Mouse (Mus musculus): ENCODE results near the gene Chmp6. TPM values are rescaled to one million over a fixed set of nuclear protein-coding genes. Genes with fewer than 3 reads are reported as not detected.

Chmp6 gene
- polyA plus RNA-seq, 1 experiment: 87.3 TPM

- WGBS: 93% methylated on average over 6 of the region's 6 CpGs
- DNase-seq (ENCODE audit: low read depth, low spot score): no peak
Observed at GRCm38 (mm10) chr11:119951326-119951725, 38.1 kb downstream of the Chmp6 start.

DNA sequence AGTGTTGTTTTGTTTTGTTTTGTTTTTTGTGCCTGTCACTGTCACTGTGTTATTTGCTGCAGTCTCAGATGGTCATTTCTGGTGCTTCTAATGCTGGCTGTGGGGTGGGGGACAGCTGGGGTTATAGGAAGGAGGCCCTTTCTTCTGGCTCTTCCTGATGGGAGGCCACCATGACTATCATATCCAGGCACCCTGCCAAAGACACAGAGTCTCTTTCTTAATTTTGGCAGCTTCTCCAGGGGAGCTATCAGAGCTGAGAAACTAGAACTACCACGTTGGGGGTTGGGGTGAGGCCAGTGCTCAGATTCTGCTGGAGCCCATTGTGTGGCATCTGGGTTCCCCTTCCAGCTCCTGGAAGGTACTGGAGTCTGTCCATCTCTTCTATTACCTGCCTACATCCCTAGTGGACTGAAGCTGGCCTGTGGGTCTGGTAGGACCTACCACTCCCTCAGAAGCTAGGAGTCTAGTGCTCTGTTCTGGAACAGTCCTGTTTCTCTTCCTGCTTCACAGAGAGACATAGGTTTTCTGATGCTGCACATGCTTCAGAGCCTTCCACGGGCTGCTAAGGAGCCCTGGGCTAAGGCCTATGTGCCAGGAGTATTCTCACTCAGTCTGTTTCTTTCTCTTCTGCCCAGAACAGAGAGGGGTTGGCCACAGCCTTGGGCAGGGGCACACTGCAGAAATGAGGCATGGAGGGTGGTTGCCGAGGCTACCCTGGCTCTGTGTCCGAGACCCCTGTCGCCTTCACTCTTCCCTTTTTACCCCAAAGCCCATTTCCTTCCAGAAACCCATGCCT is 39.4 kb downstream of the Chmp6 start:
- 61% methylated on average over 5 of the region's 5 CpGs for WGBS
- DNase-seq (ENCODE audit: low read depth, low spot score): no peak

DNA sequence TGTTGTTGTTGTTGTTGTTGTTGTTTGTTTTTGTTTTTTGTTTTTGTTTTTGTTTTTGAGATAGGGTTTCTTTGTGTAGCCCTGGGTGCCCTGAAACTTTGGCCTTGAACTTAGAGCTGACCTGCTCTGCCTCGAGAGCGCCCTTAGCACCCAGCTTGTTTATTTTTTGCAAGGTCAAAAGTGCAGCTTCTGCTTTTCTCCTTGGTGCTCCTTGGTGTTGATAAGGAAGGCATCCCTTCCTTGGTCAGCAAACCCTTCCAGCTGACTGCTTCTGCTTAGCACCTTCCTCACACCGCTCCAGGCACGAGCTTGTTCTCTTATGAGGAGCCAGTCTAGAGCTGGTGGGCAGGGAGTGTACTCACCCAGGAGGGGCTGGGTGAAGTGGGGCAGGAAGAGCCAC is 41.0 kb downstream of the Chmp6 start:
- DNase-seq (ENCODE audit: low read depth, low spot score): no peak
- 43% methylated on average over 4 of the region's 4 CpGs for WGBS

- 29% methylated on average over 2 of the region's 2 CpGs for WGBS
- no peak for DNase-seq (ENCODE audit: low read depth, low spot score)
Observed at GRCm38 (mm10) chr11:119954749-119955337, 41.6 kb downstream of the Chmp6 start.

DNA sequence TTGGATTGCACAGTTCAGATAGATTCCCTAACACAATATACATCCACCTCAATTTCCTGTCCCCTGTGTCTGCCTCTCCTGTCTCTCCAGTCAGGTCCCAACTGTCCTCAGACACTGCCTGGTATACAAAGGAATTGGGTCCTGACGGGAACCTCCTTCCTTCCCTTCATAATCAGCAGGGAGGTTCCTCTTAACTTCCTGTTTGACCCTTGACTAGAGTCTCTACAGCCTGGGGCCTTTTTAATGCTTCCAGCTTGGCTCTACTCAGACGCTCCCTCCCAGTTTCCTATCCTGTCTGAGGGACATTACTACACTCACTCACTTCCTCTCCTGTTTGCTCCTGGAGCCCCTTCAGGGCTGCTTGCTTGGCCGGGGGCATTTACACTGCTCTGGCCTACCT is 42.2 kb downstream of the Chmp6 start:
- DNase-seq (ENCODE audit: low read depth, low spot score): no peak
- 24% methylated on average over 3 of the region's 3 CpGs for WGBS

GRCm38 (mm10) chr11:119956590-119956989 is 43.3 kb downstream of the Chmp6 start:
- 79% methylated on average over 13 of the region's 13 CpGs for WGBS
- no peak for DNase-seq (ENCODE audit: low read depth, low spot score)

- 84% methylated on average over 7 of the region's 7 CpGs for WGBS
- no peak for DNase-seq (ENCODE audit: low read depth, low spot score)
Observed at GRCm38 (mm10) chr11:119958856-119959255, 45.6 kb downstream of the Chmp6 start.

DNA sequence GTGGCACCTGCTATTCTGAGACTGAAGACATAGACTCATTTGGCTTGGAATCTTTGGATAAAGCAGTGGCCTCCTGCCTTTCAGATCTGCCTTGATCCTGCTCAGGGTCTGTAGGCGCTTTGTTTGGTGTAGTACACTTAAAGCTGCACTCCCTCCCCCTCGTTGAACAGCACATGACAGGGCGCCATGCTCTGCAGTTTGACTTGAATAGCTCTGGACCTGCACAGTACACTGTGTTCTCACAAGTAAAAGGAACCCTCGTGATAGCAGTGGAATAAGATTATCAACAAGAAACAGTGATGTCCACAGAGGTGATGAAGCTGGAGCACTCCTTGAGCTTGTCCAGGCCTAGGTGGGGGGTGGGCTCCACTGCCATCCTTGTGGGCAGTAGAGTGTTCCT is 46.5 kb downstream of the Chmp6 start:
- DNase-seq (ENCODE audit: low read depth, low spot score): no peak
- 84% methylated on average over 4 of the region's 4 CpGs for WGBS

DNA sequence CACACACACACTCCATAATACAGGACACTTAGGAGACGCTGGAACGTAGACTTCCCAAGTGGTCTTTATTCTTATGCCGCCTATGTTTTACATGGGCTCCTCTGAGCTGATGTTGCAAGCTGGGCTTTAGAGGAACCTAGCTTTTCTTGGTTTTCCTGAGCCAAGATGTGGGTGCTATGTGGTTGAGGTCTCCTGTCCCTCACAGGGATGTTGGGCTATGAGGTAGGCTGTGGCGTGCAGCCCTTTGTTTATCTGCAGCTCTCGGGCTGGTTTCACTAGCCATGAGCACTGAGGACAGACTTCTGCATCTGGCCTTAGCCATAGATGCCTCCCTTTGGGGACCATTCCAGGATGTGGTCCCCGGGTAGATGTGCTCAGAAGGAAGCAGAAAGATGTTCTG is 47.4 kb downstream of the Chmp6 start:
- DNase-seq (ENCODE audit: low read depth, low spot score): no peak

DNA sequence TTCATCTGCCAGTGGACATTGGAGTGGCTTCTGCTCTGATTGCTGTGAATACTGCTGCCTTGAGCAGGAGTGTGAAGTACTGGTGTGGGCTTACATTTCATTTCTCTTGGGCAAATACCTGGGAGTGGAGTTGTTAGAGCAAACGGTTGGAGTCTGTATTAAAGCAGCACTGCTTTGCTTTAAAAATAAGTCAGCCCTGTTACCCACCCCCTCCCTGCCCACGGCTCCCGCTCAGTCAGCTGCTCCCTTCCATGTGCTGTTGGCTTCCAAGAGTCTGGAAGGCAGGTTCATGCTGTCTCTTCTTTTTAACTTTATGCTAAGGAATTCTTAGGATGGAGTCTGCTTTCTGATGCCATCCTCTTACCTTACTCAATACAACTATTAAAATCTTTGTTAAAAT is 48.3 kb downstream of the Chmp6 start:
- WGBS: 83% methylated on average over 3 of the region's 3 CpGs
- no peak for DNase-seq (ENCODE audit: low read depth, low spot score)

More for the DNA sequence above, 47.4 kb downstream of the Chmp6 start:
- 82% methylated on average over 6 of the region's 6 CpGs for WGBS

DNA sequence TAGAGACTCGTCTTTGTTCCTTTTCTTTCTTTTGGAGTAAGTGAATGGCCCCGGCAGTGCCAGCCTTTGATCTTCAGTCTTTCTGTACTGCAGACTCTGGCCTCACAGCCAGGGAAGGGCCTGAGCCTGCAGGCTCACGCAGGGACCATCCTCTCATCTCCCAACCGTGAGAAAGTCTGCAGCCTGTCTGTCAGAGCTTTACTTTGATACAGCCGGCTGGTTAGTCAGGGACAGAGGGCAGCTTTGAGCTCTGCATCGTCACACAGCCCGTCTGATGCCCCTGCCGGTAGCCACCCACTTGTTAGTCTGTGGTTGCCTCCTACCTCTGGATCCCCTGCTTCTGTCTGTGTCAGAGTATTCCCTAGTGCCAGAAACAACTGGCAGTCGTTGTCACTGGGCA is 51.8 kb downstream of the Chmp6 start:
- DNase-seq (ENCODE audit: low read depth, low spot score): no peak
- 68% methylated on average over 9 of the region's 9 CpGs for WGBS

DNA sequence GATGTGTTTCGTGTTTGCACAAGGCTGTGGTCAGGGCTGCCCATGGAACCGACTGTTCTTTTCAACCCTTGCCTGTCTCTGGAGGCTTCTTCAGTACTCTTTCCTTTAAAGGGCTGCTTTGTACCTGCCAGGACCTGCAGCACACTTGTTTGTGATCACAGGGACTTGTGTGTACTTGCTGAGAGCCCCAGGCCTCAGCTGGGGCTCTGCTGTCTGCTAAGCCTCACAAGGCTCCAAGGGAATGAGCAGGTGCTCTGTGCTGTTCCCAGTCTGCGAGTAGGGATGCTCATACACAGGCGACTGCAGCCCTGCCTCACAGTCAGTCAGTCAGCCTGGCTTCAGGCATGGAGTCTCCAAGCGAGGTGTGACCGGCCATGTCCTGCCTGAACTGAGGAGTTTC is 53.1 kb downstream of the Chmp6 start:
- WGBS: 89% methylated on average over 6 of the region's 6 CpGs
- DNase-seq (ENCODE audit: low read depth, low spot score): no peak

- DNase-seq (ENCODE audit: low read depth, low spot score): no peak
- WGBS: 92% methylated on average over 8 of the region's 8 CpGs
Observed at GRCm38 (mm10) chr11:119967401-119967800, 54.2 kb downstream of the Chmp6 start.

GRCm38 (mm10) chr11:119967892-119968291 is 54.7 kb downstream of the Chmp6 start:
- WGBS: 91% methylated on average over 2 of the region's 2 CpGs
- DNase-seq (ENCODE audit: low read depth, low spot score): no peak

Other genes with a start within 250 kb of the Chmp6 start
- gene Baiap2, start 29.3 kb downstream of the Chmp6 start, polyA plus RNA-seq (2012; rRNA removed): 8.8 and 10.9 TPM in 2 replicates
- gene Aatk, start 133.7 kb downstream of the Chmp6 start, polyA plus RNA-seq (2012; rRNA removed): 4.1 and 5.3 TPM in 2 replicates
- gene Cep131, start 173.4 kb downstream of the Chmp6 start, polyA plus RNA-seq (2012; rRNA removed): 4.0 and 4.6 TPM in 2 replicates
- gene Tepsin, start 185.3 kb downstream of the Chmp6 start, polyA plus RNA-seq (2012; rRNA removed): 51.1 and 76.8 TPM in 2 replicates
- gene Ndufaf8, start 185.5 kb downstream of the Chmp6 start, polyA plus RNA-seq (2012; rRNA removed): 53.1 and 56.0 TPM in 2 replicates
- 67.3 and 112 TPM in 2 replicates for gene Slc38a10, start 237.9 kb downstream of the Chmp6 start, polyA plus RNA-seq (2012; rRNA removed)